Mouse (Mus musculus): ENCODE data around the gene G3bp1.

G3bp1 gene

DNA sequence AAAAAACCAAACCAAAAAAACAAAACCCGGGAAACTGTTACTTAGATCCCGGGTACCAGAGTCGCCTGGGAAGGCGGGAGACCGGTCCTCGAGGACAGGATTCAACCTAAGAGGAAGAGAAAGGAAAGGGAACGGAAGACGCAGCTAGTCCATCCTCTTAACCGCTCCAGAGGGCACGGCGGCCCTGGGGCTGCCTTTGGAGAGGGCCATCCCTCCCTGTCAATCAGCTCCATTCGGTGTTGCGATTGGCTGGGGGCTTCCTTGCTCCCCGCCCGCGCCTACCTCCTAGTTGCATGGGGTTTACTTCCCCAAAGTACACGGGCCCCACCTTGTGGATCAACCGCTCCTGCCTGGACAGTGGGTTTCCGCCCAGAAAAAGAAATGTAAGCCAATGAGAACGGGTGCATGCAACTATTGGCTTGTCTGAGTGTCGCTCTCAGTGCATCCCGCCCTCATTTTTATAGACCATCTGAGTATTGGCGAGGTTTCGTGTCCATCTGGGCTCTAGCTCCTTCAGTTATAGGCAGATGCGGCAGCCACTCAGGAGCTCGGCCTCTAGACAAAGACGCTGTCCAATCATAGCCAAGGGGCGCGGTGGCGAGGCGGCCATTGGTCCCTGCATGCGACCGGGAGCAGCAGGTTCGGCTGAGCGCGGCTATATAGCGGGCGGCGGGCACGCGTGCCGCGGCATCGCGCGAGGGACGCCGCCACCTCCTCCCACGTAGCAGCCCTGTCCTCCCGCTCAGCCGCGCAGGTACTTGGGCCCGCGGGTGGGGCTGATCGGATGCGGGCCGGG is at the start of gene G3bp1:
Gene G3bp1 (plus strand): TSS at position 638 of the 796 bp plus-strand sequence.
- DNase-seq (ENCODE audit: low read depth), result peak; percentile 100

DNA sequence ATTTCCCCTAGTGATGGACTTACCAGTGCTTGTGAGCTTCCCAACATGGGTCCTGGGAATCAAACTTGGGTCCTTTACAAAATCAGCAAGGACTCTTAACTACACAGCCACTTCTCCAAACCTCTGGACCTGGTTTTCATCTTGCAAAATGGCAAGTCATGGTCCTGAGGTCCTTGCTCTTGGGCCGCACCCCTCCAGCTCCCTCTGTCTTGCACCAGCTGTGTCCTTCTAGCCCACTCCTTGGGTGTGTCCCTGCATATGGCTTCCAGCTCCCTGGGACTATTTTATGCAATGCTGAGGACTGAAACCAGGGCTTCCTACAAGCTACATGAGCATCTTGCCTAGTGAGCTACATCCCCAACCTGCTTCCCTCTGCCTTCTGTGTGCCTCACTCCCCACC is 46.5 kb upstream of the G3bp1 start, which contains the start of gene Sparc:
Gene Sparc (minus strand): TSS at position 206 of the 400 bp plus-strand sequence.
- no peak for DNase-seq (ENCODE audit: low read depth)

DNA sequence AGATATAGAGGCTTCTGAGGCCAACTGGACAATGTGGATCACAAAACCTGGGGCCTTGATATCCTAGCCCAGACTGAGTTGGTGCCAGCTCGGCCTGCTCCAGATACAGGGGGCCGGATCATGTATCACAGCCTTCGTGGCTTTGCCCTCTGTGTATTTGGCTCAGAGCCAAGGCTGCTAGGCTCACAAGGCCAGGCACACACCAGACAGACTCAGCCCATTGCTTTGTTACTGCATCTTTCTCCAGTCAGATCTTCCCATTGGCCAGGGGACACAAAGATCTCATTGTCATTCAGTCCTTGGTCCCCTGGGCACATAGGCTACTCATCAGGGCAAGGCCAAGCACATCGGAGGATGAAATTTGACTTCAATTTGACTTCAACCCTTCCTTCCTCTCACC is 45.7 kb upstream of the G3bp1 start:
- peak; percentile 82 for DNase-seq (ENCODE audit: low read depth)

DNA sequence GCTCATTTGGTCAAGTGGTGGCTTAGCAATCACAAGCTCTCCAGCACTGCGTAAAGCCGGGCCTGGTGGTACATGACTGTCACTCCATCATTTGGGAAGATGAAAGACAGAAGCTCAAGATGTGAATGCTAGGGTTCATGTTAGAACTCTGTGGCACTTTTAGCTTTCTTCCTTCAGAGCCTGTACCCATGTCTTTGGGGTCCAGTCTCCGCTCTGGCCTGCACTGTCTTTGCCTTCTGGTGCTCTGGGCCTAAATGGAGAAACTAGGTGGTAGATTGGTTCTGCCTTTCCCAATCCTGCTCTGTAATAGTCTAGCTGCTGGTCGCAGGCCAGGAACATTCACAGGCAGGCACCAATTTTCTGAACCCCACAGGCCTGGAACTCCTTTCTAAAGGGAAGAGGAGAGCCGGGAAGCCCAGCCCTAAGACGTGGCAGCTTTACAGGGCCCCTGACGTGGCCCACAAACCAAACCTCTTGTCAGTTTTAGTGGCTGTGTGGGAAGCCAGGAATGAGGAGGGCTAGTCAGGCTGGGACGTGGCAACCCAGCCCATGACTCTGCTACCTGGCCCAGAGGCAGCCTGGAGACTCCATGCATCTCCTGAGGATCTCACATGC is 44.6 kb upstream of the G3bp1 start:
- DNase-seq (ENCODE audit: low read depth), result no peak

DNA sequence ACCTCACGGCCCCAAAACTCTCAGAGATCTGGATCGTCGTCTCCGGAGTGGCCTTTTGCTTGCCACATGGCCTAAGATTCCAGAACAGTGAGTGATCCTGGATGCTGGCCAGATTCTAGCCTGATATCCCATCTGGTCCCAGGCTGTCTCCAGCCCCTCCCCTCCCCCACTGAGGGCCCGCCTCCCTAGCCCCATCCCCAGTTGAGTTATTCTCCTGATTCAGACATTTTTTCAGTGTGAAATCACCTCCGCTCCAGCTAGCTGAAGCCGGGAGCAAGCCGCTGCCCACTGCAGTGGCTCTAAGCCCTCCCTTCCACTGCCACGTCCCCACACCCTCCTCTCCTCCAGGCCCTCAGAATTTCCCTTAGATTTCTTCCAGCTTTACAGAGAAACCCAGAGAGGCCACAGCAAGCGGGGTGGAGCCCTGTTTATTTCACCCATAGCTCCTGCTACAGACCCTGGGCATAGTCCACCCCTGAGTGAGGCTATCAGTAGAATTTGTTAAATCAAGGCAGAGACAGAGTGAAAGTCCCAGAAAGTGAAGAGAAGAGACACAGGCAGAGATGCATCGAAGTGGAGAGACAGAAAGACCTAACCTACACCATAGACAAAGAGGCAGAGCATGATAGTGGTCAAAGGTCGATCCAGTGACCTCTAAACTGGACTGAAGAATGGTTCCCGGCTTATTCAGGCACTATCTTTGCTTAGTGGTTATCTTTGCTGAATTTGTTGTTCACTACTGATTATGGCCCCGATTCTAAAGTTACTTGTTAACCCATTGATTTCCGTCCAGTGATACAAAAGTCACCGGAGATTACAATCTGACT is 41.1 kb upstream of the G3bp1 start:
- no peak for DNase-seq (ENCODE audit: low read depth)

DNA sequence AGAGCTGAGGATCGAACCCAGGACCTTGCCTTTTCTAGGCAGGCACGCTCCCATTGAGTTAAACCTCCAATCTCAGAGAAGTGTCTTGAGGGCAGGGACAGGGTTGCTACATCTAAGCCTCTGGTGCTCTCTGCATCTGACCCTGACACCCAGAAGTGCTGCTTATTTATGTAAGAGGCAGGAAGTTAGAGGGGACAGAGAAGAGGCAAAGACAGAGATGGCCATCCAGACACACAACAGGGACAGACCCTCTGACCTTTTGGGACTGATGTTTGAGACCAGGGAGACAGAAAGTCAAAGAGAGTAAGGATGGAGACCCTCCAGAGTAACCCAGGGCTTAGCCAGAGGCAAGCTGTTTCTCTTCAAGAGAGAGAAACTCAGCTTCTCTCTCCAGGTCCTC is 39.5 kb upstream of the G3bp1 start:
- DNase-seq (ENCODE audit: low read depth), result no peak

DNA sequence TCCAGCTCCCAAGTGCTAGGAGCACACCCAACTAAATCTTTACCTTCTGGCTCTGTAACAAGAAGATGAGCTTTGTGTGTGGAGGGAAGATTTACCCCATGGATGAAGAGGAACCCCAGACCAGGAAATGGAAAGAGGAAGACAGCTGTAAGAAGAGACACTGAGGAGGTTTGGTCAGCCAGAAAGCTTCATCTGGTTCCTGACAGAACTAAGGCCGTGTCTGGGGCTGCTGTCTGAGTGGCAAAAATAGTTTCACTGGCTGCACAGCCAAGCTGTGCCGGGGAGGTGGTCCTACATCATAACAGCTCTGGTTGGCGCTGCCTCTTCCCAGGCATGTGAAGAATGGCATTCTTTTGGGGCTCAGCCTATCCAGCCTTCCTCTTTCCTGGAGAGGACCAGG is 36.5 kb upstream of the G3bp1 start:
- peak; percentile 42 for DNase-seq (ENCODE audit: low read depth)

DNA sequence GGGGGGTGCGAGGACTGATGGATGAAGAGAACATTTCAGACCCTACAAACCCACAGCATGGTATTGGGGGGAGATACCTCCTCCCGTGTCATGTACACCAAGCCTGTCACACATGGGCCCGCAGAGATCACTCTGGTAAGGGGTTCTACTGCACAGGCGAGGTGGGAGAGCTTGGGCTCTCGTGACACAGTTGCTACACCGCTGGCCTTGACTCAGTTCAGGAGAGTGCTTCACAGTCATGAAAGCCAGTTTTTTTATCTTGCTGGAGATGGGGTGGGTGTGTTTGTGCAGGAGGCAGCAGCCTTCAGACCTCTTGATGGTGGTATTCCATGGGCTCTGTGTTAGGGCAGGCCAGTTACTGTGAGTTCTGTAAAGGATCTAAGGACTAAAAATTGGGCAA is 33.4 kb upstream of the G3bp1 start:
- DNase-seq (ENCODE audit: low read depth), result no peak

DNA sequence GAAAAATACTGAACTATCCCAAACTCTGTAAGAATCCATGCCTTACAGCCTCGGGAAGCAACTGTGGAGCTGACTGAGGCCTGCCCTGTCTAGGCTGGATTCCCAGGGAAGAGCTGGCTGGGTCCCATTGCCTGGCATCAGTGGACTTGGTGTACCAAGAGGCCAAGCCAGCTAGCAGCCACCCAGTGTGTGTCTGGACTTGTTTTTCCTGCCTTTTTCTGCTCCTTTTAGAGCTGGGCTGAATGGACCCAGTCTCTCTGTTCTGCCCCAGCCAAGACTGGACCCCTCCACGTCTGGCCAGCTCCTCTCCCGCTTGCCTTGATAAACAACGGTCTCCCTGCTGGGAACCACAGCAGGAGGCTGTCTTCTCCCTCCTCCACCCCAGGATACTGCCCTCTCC is 31.5 kb upstream of the G3bp1 start:
- no peak for DNase-seq (ENCODE audit: low read depth)

DNA sequence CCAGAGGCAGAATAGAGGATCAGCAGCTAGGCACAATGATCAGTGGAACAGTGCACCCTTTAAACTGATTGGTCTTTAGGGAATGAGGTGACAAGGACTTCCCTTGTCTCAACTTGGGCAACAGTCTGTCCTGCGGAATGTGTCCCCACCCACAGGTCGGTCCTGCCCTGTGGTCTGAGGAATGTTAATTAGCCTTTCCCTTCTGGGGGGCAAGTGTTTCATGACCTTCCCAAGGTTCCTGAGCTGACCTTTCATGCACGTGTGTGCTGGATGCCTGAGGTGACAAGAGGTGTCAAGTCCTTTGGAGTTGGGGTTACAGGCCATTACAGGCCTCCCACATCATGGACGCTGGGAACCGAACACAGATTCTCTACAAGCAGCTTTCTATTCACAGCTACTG is 29.8 kb upstream of the G3bp1 start:
- DNase-seq (ENCODE audit: low read depth), result no peak

DNA sequence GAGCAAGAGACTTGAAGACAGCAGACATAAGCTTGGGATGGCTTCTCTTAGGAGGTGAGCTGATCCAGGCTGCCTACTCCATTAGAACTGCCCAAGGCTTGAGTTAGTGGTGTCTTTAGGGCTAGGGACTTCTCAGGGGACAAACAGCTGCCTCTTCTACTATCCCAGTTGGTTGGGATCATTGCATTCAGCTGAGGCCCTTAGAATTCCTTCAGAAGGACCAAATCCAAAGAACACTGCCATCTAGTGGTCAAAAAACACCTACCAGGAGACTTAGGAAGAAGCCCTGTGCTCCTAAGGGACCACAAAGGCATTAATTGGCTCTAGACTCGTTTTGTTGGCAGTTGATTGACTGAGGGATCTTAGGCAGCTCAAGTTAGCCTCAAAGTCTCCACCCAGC is 24.7 kb upstream of the G3bp1 start:
- DNase-seq (ENCODE audit: low read depth), result peak; percentile 82

DNA sequence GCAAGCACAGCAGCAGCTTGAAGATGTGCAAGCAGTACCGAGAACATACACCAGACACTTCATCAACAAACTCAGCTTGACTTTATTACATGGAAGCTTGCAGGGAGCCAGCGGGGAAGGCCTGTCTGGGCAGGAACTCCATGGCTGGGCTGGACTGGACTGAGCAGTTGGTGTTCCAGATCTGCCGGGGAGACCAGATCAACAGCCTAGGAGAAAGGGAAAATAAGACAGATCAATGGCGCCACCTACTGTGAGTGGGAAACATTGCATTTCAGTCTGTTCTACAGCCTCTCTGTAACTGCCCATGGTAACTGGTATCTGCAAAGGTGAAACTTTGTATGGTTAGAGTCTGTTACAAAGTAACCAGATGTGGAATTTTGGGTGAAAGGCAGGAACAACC is 22.9 kb upstream of the G3bp1 start:
- DNase-seq (ENCODE audit: low read depth), result peak; percentile 87

DNA sequence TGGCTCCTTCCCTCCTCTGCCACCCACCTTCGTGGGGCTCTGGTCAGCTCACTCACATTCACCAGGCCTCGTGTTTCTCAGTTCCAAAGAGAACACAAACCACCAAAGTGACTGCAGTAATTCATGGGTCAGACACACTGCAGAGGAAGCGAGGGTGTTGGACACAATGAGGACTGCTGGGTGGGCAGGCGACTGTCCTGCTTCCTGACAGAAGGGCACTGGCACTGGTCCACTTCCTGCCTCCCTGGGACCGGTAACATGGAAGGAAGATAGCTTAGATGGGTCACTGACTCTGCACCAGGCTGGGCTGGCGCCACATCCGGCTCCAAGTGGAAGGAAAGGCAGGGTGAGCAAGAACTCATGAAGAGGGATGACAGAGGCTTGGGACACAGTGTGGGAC is 20.0 kb upstream of the G3bp1 start:
- DNase-seq (ENCODE audit: low read depth), result peak; percentile 33

DNA sequence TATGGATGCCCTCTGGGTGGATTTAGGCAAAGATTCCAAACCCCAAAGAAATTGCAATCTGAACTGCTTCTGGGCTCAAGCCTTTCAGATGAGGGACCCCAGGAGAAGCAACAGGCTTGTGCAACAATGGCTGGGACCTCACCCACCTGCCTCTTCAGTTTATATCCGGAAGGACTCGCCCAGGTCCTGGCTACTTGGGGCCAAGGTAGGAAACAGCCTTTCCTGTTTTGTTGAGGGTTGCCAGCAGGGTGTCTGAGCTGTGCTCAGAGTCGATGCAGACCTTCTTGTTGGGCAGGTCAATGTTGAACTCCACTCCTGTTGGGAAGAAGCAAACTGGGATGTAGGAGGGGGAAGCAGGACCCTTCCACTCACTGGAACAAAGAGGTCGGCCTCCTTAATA is 19.2 kb upstream of the G3bp1 start:
- no peak for DNase-seq (ENCODE audit: low read depth)

DNA sequence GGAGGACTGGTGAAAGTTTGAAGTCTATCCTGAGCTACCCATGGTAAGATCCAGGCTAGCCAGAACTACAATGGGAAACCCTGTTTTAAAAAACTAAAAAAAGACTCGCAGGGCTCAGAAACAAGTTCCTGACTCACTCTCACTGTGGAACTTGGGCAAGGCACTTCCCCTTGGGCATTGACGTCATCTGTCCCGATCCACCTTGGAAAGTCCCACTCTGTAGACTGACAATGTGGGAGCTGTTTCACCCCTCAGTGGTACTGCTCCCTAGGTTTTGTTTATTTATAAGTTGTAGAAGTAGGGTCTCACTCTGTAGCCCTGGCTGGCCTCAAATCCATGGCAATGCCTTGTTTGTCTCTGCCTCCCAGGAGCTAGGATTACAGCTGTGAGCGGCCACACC is 15.8 kb upstream of the G3bp1 start:
- no peak for DNase-seq (ENCODE audit: low read depth)

DNA sequence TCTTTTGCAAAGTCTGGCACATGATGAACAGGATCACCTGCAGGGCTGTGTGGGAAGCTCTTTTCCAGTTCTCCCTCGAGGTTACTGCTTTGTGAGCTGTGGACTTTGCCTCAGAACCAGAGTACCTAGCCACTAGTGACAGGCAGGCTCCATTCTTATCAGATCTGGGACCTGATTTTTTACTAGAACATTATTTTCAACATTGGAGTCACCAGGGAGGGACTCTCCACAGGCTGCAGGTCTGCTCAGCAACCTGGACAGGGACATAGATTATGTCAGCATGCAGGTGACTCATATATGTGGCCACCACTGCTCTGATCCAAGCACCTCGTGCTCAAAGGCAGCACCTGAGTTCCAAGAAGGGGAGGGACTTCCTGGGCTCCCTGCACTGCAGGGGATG is 14.3 kb upstream of the G3bp1 start:
- no peak for DNase-seq (ENCODE audit: low read depth)

DNA sequence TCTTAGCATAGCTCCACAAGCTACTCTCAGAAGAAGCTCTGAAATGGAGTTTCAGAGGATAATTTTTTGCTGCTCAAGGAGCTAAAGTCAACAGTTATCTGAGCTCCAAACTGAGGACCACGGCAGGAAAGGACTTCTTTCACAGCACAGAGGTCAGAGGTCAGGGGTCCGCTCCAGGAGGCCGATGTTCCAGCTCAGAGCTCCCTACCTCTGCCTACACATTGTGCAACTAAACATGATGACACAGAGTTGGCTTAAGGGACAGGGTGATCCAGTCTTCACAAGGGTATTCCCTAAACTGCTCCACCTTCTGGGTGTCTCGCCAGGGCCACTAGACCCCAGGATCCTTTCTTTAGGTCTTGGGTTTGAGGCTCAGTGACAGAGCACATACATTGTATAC is 11.0 kb upstream of the G3bp1 start:
- DNase-seq (ENCODE audit: low read depth), result no peak

DNA sequence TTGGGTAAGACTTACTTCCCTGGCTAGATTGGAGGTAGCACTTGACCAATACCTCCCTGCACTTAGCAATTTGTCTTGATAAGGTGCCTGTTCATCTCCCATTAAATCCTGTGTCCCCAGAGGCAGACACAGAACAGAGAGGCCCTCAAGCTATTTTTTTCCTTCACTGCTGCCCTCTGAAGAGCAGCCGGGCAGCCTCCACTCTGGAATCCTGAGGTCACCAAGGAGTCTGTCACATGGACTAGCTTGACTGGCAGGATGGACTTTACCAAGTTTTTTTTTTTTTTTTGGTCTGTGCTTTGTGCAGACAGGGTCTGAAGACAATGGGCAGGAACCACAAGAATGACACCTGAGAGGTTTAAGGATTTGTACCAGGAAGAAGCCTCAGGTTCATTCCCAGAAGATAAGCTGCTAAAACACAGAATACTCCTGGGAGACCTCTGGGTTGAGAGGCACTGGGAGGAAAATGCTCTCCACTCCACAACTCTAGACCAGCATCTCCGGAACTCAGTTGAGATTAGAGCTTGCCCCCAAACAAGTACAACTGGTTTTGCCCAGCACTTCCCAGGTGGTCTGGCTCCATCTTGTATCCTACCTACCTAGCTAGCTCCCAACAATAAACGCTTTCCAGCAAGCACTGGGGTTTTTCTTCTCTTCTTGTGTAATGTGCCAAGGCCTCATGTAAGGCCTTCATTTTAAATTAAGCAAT is 9.5 kb upstream of the G3bp1 start:
- DNase-seq (ENCODE audit: low read depth), result no peak

DNA sequence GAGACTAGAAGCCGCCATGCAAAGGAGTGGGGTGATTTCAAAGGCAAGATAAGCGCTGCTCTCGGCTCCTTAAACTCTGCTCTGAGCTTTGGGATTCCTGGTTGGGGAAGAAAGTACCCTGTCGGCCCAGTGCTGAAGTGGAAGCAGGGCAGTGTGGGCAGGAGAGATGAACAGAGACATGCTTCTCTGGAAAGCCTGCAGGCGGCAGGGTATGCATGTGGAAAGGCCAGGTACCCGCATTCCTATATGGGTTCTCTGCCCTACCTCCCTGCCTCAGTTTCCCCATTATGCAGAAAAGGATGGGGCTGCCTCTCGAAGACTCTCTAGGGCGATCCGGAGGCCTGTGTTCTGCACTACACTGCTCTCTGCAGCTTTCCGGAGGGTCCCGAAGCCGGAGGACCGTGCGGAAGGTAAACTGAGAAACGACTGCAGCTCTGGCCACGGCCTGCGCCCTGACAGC is 8.9 kb upstream of the G3bp1 start:
- peak; percentile 71 for DNase-seq (ENCODE audit: low read depth)

DNA sequence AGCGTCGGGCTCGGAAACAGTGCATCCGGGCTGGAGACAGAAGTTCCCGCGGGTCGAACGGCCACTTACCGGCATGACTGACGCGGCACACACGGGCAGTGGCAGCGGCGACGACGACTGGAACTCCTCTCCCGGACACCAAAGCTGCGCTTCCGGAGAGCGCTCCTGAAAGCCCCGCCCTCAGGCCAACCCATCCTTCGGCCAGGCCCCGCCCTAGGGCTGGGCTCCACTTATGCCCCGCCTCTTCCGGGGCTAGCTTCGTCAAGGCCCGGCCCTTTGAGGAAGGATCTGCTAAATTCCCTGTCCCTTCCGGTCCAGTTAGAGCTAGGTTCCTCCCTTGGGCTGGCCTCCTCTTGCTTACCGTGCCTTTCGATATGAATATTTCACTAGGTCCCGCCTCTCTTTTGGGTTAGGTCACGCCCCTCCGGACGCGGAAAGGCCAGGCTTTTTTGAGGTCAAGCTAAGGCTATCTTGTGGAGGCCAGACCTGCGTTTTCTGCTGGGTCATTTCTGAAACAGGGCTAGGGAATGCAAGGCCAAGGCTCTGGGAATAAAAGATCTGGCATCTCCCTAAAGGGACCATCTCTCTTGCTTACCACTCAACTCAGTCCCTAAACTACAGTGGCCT is 8.4 kb upstream of the G3bp1 start, which contains the start of gene Atox1:
Gene Atox1 (minus strand): TSS at position 221 of the 627 bp plus-strand sequence.
- peak; percentile 100 for DNase-seq (ENCODE audit: low read depth)

DNA sequence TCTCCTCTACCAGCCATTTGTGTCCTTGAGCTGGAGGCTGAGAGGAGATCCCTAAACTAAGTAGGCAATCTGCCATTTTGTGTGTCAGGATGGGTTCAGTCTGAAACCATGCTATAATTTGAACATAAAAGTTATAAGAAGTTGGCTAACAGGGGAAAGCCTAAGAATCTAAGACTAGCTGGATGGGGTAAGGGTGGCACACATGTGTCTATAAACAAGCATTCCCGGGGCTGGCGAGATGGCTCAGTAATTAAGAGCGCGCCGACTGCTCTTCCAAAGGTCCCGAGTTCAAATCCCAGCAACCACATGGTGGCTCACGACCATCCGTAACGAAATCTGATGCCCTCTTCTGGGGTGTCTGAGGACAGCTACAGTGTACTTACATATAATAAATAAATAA is 7.3 kb upstream of the G3bp1 start:
- no peak for DNase-seq (ENCODE audit: low read depth)

DNA sequence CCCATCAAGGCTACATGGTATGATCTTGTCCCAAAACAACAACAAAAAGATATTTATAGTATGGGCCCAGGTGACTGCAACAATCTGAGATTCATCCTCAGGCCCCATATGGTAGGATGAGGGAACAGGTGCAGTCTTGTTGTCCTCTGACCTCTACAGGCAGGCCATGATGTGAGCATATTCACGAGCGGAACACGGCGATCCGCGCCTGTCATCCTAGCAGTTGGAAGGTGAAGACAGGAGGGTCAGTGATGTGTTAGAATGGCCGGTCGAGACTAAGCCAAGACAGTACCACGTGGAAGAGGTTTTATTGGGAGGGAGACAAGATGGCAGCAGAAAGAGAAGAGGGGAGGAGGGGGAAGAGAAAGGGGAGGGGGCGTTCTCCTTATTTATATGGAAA is 4.8 kb upstream of the G3bp1 start:
- DNase-seq (ENCODE audit: low read depth), result no peak
